Mouse (Mus musculus): ENCODE measurements around the gene 4930432M17Rik. TPM values are rescaled to one million over a fixed set of nuclear protein-coding genes. Genes with fewer than 3 reads are reported as not detected.

4930432M17Rik gene
- polyA plus RNA-seq (2016; fragmentation: Nextera tagmentation; extraction: Ambion mirVana) = not detected in 2 replicates

DNA sequence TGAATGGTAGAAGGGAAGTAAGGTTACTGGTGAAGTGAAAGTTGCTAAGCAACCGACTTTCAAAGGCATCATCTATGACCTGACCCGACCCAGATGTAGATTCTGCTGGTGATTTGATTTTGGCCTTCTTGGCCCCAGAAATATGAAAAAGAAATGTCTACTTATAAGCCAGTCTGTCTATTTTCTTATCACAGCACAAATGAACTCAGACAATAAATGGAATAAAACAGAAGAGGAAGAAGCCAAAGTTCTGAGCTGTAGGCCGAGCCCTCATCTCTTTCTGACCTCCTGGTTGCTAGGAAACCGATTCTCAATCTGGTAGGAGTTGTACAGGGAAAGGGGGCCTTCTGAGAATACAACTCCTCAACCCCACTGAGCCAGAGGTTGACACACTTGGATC is at the start of gene 4930432M17Rik:
Gene 4930432M17Rik, plus strand, starts transcription at position 301 of the 400 bp plus-strand sequence.
- Histone ChIP-seq H3K36me3 (replicated peaks) (no peaks in the 10 kb centered on the region), H3K27me3 (replicated peaks; ENCODE audit: low read depth, poor library complexity, severe bottlenecking) (no peaks in the 10 kb centered on the region), H3K27ac (replicated peaks) (no peak within 1 kb of the TSS), H3K9me3 (no peaks in the 10 kb centered on the region), H3K4me3 (no peak within 1 kb of the TSS), H3K4me1 (peaks cover 9% of the 10 kb centered on the region; the same call in 1 of the 2 replicates)
- 86% methylated on average over 4 of the region's 4 CpGs for WGBS
- no peak for DNase-seq (ENCODE audit: low spot score)

DNA sequence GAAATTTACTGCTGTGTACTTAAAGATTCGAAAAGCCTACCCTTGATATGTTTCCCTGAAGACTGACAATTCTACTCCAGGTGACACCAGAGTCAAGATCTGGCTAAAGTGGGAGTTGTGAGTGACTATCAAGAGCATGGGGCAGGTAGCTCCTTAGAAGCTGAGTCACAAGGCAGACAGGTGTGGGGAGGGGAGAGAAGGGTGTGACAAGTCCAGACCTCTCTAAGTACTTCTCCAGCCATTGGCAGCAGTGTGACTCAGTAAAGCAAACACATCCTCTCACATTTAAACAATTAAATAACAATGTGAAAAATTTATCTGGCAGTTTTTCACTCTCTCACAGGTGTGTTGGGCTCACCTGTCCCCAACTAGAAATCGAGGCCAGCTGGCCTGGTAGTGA is 44.9 kb upstream of the 4930432M17Rik start:
- Histone ChIP-seq H3K36me3 (replicated peaks) (no peaks in the 10 kb centered on the region), H3K27ac (replicated peaks) (no peak overlapping the region), H3K4me3 (no peak overlapping the region), H3K4me1 (no peaks in the 10 kb centered on the region), H3K9me3 (no peaks in the 10 kb centered on the region), H3K27me3 (replicated peaks; ENCODE audit: low read depth, poor library complexity, severe bottlenecking) (no peaks in the 10 kb centered on the region)
- WGBS = 80% methylated on average over 2 of the region's 2 CpGs
- no peak for DNase-seq (ENCODE audit: low spot score)

DNA sequence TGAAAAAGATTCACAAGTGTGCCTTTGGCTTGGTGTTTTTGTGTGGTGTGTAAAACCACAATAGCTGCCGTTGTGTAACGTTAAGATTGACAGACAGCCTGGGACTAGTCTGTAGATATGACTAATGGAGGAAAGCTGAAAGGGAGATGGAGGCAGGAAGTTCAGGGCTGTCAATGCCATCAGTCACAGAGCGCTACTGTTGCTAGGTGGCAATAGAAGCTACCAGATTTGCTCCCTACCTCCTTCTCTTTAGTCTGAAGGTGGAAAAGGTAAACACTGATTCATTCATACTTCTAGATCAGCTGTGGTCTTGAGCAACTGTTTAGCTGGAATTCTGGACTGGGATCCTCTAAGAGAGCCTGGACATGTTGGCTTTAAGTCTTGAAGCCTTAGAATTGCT is 44.3 kb upstream of the 4930432M17Rik start:
- Histone ChIP-seq H3K27me3 (replicated peaks; ENCODE audit: low read depth, poor library complexity, severe bottlenecking) (no peaks in the 10 kb centered on the region), H3K4me3 (no peak overlapping the region), H3K27ac (replicated peaks) (no peak overlapping the region), H3K9me3 (no peaks in the 10 kb centered on the region), H3K4me1 (no peaks in the 10 kb centered on the region), H3K36me3 (replicated peaks) (no peaks in the 10 kb centered on the region)
- 90% methylated on average over 3 of the region's 3 CpGs for WGBS
- no peak for DNase-seq (ENCODE audit: low spot score)

DNA sequence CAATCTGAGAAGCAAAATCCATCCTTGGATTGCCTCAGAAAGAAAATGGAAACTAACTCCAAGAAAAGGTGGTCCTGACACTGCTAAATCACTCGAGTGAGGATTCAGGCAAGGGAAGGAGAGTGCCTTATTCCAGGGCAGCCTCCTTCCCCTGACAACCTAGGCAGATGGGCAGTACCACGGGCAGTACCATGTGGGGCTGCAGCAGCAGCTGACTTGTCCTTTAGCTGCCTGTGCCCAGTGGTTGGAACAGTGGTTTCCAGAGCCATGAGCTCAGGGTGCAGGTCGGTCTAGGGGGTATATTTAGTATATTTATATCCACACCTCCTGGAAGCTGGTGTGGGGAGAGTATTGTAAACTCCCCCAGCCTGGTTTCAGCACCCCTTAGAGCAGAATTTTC is 42.3 kb upstream of the 4930432M17Rik start:
- Histone ChIP-seq H3K27ac (replicated peaks) (no peak overlapping the region), H3K4me1 (no peaks in the 10 kb centered on the region), H3K27me3 (replicated peaks; ENCODE audit: low read depth, poor library complexity, severe bottlenecking) (no peaks in the 10 kb centered on the region), H3K9me3 (no peaks in the 10 kb centered on the region), H3K36me3 (replicated peaks) (no peaks in the 10 kb centered on the region), H3K4me3 (no peak overlapping the region)
- no peak for DNase-seq (ENCODE audit: low spot score)
- 57% methylated on average over 3 of the region's 3 CpGs for WGBS

- DNase-seq (ENCODE audit: low spot score) = no peak
- Histone ChIP-seq H3K27me3 (replicated peaks; ENCODE audit: low read depth, poor library complexity, severe bottlenecking) (no peaks in the 10 kb centered on the region), H3K36me3 (replicated peaks) (no peaks in the 10 kb centered on the region), H3K27ac (replicated peaks) (no peak overlapping the region), H3K4me3 (no peak overlapping the region), H3K9me3 (no peaks in the 10 kb centered on the region), H3K4me1 (no peaks in the 10 kb centered on the region)
- 74% methylated on average over 7 of the region's 7 CpGs for WGBS
These were observed 39.9 kb upstream of the 4930432M17Rik start for GRCm38 (mm10) chr3:121630626-121631025.

DNA sequence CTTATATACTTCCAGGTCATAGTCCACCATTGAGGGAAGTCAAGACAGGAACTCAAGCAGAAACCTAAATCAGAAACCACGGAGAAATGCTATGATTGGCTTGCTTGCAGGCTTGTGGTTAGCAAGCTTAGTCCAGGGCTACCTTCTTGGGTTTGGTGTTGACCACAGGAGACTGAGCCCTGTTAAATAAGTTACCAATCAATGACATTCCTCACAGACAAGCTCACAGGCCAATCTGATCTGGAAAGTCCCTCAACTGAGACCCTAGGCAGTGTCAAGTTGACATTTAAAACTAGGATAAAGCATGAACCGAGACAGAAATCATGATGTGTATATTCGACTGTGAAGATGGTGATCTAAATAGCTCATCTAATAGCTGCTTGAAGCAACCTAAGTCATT is 35.6 kb upstream of the 4930432M17Rik start:
- Histone ChIP-seq H3K27ac (replicated peaks) (no peak overlapping the region), H3K4me3 (no peak overlapping the region), H3K27me3 (replicated peaks; ENCODE audit: low read depth, poor library complexity, severe bottlenecking) (no peaks in the 10 kb centered on the region), H3K9me3 (no peaks in the 10 kb centered on the region), H3K36me3 (replicated peaks) (no peaks in the 10 kb centered on the region), H3K4me1 (peaks cover 11% of the 10 kb centered on the region)
- no peak for DNase-seq (ENCODE audit: low spot score)
- 90% methylated on average over 3 of the region's 3 CpGs for WGBS

DNA sequence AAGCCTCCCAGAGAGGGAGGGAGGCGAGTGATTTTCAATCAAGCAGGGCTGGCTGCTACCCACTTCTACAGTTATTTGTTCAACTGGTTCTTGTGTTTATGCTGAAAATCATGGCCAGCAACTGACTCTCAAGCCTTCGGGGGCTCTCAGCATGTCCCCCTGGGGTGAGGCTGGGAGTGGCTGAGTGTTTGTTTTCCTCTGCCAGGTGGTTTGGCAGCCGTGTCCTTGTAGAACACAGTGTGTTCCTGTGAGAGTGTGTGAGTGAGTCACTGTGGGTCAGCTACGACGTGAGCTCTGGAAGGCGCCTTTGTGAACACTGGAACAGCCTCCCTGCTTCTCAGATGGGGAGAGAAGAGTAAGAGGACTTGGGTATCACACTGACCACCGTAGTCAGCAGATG is 35.1 kb upstream of the 4930432M17Rik start:
- no peak for DNase-seq (ENCODE audit: low spot score)
- H3K36me3 ChIP-seq (replicated peaks) = no peaks in the 10 kb centered on the region
- no peaks in the 10 kb centered on the region for H3K27me3 ChIP-seq (replicated peaks; ENCODE audit: low read depth, poor library complexity, severe bottlenecking)
- no peak overlapping the region for H3K4me3 ChIP-seq
- H3K9me3 ChIP-seq = no peaks in the 10 kb centered on the region
- peaks cover 14% of the 10 kb centered on the region for H3K4me1 ChIP-seq
- H3K27ac ChIP-seq (replicated peaks) = no peak overlapping the region
- 67% methylated on average over 7 of the region's 7 CpGs for WGBS

DNA sequence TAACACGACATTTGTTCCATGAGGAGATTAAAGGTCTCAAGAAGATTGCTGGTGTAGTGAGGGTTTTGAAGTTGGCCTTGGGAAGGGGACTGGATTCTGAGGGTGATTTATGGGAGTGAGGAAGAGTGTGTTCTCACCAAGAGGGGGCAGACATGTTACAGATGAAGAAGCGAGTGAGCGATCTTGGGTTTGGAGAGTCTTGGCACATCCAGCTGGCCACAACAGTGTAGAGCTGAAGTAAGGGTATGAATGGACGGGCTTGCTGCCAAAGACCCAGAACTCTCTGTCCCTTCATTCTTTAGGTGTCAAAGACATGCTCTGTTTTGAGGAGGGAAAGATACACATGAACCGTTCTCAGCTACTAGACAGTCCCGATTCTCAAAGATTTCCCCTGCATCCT is 34.2 kb upstream of the 4930432M17Rik start:
- Histone ChIP-seq H3K4me3 (no peak overlapping the region), H3K27me3 (replicated peaks; ENCODE audit: low read depth, poor library complexity, severe bottlenecking) (no peaks in the 10 kb centered on the region), H3K4me1 (peaks cover 18% of the 10 kb centered on the region), H3K9me3 (no peaks in the 10 kb centered on the region), H3K27ac (replicated peaks) (no peak overlapping the region), H3K36me3 (replicated peaks) (no peaks in the 10 kb centered on the region)
- no peak for DNase-seq (ENCODE audit: low spot score)
- WGBS = 87% methylated on average over 6 of the region's 6 CpGs

GRCm38 (mm10) chr3:121636748-121637147 is 33.8 kb upstream of the 4930432M17Rik start:
- Histone ChIP-seq H3K4me3 (no peak overlapping the region), H3K4me1 (peaks cover 18% of the 10 kb centered on the region), H3K36me3 (replicated peaks) (no peaks in the 10 kb centered on the region), H3K27me3 (replicated peaks; ENCODE audit: low read depth, poor library complexity, severe bottlenecking) (no peaks in the 10 kb centered on the region), H3K9me3 (no peaks in the 10 kb centered on the region), H3K27ac (replicated peaks) (no peak overlapping the region)
- 82% methylated on average over 7 of the region's 7 CpGs for WGBS
- DNase-seq (ENCODE audit: low spot score) = no peak

GRCm38 (mm10) chr3:121637792-121638191 is 32.8 kb upstream of the 4930432M17Rik start:
- Histone ChIP-seq H3K4me1 (peaks cover 18% of the 10 kb centered on the region), H3K9me3 (no peaks in the 10 kb centered on the region), H3K27me3 (replicated peaks; ENCODE audit: low read depth, poor library complexity, severe bottlenecking) (no peaks in the 10 kb centered on the region), H3K36me3 (replicated peaks) (no peaks in the 10 kb centered on the region), H3K4me3 (no peak overlapping the region), H3K27ac (replicated peaks) (no peak overlapping the region; the same call in 1 of the 2 replicates)
- WGBS = 83% methylated on average over 5 of the region's 5 CpGs
- DNase-seq (ENCODE audit: low spot score) = no peak

DNA sequence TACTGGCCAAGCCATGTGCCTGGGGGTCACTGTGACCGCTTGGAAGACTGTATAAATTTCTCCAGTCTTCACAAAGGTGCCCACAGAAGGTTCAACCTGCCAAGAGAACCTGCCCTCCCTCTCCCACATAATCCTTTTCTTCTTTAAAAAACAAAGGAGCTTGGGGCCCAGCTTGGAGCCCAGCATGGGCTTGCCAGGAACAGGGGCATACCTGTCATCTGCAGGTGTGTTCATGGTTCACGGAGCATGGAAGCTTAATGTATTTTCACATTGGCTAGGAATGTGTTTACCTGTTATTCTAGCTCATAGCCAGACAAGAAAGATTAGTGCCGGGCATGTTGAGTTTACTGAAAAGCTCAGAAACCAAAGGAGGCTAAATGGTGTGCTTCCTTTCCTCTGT is 32.3 kb upstream of the 4930432M17Rik start:
- WGBS = 84% methylated on average over 3 of the region's 3 CpGs

GRCm38 (mm10) chr3:121640611-121641010 is 30.0 kb upstream of the 4930432M17Rik start:
- Histone ChIP-seq H3K9me3 (no peaks in the 10 kb centered on the region), H3K4me1 (peaks cover 26% of the 10 kb centered on the region), H3K27ac (replicated peaks) (0 out of 2 replicates have a peak overlapping the region, but pooled peaks have one; percentile 16), H3K27me3 (replicated peaks; ENCODE audit: low read depth, poor library complexity, severe bottlenecking) (no peaks in the 10 kb centered on the region), H3K36me3 (replicated peaks) (no peaks in the 10 kb centered on the region), H3K4me3 (no peak overlapping the region)
- 43% methylated on average over 2 of the region's 2 CpGs for WGBS
- DNase-seq (ENCODE audit: low spot score) = no peak

More for the DNA sequence above, 32.3 kb upstream of the 4930432M17Rik start:
- H3K27ac ChIP-seq (replicated peaks) = no peak overlapping the region; the same call in 1 of the 2 replicates
- no peak overlapping the region for H3K4me3 ChIP-seq
- no peaks in the 10 kb centered on the region for H3K27me3 ChIP-seq (replicated peaks; ENCODE audit: low read depth, poor library complexity, severe bottlenecking)
- no peaks in the 10 kb centered on the region for H3K9me3 ChIP-seq
- DNase-seq (ENCODE audit: low spot score) = no peak
- H3K36me3 ChIP-seq (replicated peaks) = no peaks in the 10 kb centered on the region
- peaks cover 18% of the 10 kb centered on the region for H3K4me1 ChIP-seq

- Histone ChIP-seq H3K27me3 (replicated peaks; ENCODE audit: low read depth, poor library complexity, severe bottlenecking) (no peaks in the 10 kb centered on the region), H3K9me3 (no peaks in the 10 kb centered on the region), H3K27ac (replicated peaks) (no peak overlapping the region), H3K4me1 (peaks cover 41% of the 10 kb centered on the region), H3K36me3 (replicated peaks) (no peaks in the 10 kb centered on the region), H3K4me3 (no peak overlapping the region)
- WGBS = 78% methylated on average over 8 of the region's 8 CpGs
- no peak for DNase-seq (ENCODE audit: low spot score)
These were observed 27.3 kb upstream of the 4930432M17Rik start for GRCm38 (mm10) chr3:121643236-121643635.
